Mouse (Mus musculus) MEL-GATA-1-ER (cell line): ENCODE data around the gene Zfp488.

Experiments
- DNase-seq: peaks from one replicate; pipeline ENCODE4 v3.0.0-alpha.2; 2012; ENCODE audit warnings: low read depth; ENCODE audit errors: extremely low read depth

Zfp488 gene

DNA sequence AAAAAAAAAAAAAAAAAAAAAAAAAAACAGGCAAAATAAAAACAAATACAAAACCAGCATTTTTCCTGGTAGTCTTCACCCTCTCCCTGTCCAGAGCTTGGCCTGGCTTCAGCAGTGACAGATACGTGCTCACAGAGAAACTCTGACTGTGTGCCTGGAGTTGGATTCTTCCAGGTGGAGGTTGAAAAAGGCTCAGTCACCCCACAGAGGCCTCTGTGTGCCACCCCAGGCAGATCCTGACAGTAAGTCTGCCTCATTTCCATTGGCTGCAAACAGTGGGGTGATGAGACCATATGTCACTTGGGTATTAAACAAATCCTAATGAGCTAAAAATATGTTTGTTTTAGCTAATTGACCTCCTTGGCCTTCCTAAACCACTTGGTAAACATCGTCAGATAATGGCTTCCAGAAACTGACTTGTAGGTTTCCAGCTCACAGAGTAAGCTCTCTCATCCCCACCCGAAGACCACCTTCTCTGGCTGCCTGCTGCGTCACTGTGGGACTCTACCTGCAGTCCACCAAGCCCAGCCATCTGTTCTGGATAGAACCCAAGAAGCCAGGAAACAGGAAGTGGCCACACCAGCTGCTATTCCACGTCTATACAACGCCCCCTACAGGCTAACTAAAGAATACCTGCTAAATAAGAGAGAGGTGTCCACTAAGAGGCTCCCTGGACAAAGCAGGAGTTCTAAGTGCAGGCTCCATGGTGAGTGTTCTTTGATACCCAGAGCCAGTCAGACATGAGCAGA lies 26.2 kb downstream of the Zfp488 start:
- no peak for DNase-seq

DNA sequence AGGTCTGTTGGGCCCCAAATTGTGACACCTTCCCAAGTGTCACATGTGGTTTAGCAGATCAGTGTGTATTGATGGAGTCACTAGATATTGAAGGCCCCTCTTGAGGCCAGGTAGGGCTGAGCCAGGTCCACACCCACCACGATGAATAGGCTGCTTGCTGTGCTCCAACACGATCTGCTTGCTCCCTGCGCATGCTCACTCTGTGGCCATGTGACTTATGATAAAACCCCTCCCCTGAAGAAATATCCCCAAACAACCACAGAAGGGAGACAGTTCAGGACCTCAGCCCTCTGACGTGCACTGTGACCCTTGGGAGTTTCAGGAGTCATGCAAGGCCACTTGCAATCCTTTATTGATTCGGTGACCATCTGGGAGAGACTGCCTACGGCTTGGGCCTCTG lies 32.4 kb downstream of the Zfp488 start:
- DNase-seq: no peak

DNA sequence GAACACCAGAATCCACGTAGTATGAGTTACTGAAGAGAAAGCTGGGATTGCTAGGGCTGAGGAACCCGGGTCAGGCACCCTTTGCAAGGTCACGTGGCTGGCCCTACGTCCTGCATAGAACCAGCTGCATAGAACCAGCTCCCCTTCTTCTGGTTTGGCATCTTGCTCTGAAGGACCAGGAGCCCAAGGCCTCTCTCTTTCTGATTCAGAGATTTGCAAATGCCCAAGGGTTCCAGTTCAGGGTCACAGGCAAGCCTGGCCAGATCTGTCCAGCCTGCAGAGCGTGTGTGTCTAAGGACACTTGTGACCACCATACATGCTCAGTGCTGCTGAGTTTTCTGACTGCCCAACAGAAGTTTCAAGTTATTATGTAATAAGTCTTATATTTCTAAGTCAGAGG lies 36.3 kb downstream of the Zfp488 start:
- no peak for DNase-seq

DNA sequence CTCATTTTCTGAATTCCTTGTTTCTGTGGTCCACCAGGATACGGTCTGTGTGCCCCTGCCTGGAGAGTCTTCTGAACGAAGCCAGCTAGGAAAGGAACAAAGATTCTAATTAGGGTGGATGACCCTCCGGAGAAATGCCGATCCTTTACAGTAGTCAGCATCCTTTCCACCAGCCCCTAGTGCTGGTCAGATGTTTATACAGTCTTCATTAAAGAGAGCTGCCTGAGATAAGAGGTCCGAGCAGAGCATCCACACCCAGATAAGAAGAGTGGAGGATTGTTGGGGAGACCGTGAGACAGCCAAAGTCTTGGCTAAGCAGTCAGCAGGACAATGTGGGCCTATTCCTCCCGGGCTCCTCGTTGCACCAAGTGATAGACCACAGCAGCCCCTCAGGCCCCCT lies 37.8 kb downstream of the Zfp488 start, which contains the start of gene Gdf2:
Gene Gdf2 (plus strand): TSS at position 301 of the 400 bp plus-strand sequence.
- DNase-seq: no peak

DNA sequence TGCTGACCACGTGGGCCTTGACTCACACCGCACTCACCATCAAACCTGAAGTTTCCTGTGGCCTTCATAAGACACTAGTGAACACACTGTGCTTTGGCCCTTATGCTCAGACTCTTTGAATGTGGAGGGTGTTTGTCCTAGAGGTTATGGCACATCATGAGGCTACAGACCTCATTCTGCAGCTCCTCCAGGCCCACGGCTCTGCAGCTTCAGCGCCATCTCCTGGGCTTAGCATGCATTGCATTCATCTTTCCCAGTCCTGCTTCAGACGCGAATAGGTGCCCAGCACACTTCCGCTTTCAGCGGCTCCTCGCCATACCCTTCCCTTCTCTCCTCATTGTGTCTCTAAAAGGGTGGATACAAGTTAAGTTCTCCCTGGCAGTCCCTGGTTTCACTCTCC lies 39.4 kb downstream of the Zfp488 start:
- DNase-seq: no peak

DNA sequence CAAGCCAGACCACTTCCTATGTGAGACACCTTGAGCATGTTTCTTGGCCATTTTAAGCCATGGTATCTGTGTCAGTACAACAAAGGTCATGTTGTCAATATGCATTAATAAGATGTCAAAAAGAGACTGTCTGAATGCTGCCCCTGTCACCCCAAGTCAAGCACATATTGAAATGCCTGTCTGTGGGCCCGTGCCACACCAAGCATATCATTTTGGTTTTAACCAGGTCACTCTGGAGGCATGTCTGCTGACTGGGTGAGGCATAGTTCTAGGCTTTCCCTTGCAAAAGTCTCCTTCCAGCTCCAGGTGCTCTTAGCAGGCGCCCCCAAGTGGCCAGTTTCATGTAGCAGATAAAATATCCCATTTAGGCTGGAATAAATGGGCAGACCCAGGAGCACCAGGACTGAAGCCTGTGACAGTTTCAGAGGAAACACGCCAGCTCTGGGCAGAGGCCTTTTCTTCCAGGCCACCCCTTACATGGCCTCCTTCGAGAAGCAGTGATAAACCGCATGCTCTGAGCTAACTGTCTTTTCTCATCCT lies 44.7 kb downstream of the Zfp488 start:
- DNase-seq: no peak

DNA sequence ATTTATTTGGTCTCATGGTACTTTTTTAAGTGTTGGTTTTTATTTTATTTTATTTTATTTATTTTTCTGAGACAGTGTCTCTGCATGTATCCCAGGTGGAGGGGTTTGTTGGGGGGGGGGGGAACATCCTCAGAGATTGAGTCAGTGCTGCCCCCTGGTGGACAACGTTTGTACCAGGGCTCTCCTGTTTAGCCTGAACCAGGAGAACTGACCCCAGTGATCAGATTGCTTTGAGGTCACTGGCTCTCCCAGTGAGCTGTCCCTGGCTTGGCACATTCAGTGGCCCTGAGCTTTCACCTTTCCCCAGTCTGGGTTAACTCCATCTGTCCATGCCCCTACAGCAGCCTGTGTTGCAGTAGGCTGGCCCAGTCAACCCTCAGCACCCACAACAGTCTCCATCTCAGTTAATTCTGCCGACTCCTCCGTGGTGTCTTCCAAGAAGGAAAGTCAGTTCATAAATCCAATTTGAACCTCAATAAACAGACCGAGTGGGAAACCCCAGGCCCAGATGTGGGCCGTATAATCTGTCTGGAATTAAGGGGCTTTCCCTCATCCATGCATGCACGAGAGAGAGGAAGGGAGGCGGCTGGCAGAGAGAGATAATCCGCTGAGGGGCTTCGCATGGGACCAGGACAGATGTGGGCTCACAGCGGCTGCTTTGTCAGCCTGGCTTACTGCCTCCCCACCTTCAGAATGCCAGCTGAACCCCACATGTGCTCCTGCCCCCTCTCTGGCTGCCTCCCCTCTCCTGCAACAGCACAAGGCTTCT lies 45.4 kb downstream of the Zfp488 start:
- DNase-seq: no peak

DNA sequence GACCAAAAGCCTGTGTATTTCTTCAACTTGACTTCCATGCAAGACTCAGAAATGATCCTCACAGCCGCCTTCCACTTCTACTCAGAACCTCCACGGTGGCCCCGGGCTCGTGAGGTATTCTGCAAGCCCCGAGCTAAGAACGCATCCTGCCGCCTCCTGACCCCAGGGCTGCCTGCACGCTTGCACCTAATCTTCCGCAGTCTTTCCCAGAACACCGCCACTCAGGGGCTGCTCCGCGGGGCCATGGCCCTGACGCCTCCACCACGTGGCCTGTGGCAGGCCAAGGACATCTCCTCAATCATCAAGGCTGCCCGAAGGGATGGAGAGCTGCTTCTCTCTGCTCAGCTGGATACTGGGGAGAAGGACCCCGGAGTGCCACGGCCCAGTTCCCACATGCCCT lies 46.7 kb downstream of the Zfp488 start:
- DNase-seq: no peak

DNA sequence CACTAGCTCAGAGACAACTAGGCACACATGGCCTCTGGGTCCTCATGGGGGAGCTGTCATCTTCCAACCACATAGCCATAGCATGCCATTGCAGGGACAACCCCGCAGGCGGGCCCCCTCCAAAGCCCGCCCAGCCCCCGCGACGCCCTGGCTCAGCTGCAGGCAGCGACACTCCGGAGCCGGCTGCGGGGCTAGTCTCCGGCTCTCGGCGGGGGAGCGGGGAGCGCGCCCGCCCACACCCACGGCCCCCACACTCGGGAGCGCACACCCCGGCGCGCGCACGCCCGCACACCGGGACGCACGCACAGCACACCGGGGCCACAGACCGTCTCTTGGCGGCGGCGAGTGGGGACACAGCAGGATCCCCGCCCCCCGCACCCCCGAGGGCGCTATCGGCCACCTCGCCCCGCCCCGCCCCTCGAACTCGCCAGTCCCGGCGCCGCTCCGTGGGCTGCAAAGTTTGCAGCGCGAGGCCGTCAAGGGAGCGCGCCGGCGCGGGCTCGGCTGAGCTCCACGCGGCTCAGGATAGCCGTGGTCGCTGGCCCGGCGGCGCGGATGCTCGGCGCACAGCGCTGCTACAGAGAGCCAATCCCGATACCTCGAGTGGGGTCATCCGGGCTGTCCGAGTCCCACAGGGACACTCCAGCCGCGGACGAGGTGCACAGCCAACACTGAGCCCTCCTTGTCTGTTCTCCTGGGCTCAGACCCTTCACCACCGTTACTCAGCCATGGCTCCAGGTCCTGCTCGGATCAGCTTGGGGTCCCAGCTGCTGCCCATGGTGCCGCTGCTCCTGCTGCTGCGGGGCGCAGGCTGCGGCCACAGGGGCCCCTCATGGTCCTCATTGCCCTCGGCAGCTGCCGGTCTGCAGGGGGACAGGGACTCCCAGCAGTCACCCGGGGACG lies 55.1 kb downstream of the Zfp488 start, which contains the start of gene Gdf10:
Gene Gdf10 (plus strand): TSS at position 420 of the 903 bp plus-strand sequence.
- DNase-seq: no peak

DNA sequence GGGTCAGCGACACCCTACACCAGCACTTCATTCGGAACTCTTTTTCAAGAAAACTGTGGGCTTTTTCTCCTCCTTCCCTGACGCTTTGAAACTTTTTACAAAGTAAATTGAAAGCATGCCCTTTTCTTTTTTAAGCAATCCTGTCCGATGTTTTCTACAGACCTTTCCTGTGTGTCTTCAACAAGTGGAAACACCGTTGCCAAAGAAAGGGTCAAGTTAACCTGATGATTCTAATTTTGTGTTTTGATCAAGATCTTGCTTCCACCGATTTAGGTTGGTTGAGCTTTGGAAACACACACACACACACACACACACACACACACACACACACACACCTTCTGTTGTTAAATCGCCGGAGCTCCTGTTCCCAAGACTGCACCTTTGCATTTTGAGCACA lies 55.8 kb downstream of the Zfp488 start:
- no peak for DNase-seq

DNA sequence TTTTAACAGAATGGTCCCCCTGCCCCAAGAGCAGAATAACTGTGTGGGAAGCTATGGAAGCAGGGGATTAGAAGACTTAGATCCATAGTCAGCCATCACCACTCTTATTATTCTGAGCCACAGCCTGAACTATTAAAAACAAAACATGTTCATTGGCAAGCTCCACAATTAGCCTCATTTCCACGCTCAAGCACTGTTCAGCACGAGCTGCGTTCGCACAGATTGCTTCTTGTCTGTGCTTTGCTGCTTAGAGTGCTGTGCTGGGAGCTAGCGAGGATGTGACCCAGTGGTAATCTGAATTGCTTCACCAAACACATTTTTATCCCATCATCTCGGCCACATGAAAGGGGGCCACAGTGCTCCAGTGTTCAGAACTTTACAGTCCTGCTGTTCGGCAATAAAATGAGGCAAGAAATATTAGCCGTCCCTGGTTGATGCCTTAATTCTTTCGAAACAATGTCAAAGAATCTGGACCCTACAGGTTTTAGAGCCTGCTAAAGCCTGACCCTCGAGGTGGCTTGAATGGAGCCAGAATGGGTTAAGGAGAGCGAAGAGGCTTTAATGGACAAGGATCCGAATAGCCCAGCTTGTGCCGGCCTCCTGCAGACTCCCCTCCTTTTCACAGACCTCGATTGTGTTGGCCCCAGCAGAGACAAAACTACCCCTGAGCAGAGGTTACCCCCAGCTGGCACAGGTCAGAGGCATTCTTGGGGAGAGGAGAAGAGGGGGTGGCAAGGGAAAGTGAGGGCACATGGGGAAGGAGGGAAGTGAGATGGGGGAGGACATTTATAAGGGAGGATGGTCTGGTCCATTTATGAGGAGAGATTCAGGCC lies 57.6 kb downstream of the Zfp488 start:
- DNase-seq: no peak
